Mouse (Mus musculus): ENCODE data around the gene Ankrd26. TPM values are rescaled to one million over a fixed set of nuclear protein-coding genes. Genes with fewer than 3 reads are reported as not detected.
"Not testable (repeated sequence)": the region's sequence is repeated elsewhere in the genome, so short reads cannot be mapped to it uniquely, and the experiment has no call there.

Ankrd26 gene
- polyA plus RNA-seq, 1 experiment: 0.08 TPM

- Histone ChIP-seq H3K4me1 (ENCODE audit: control insufficient read depth) (no peaks in the 10 kb centered on the region), H3K36me3 (ENCODE audit: control insufficient read depth) (no peaks in the 10 kb centered on the region), H3K9me3 (ENCODE audit: control insufficient read depth, low read length) (no peaks in the 10 kb centered on the region), H3K27me3 (ENCODE audit: control insufficient read depth) (peaks cover 37% of the 10 kb centered on the region), H3K4me3 (replicated peaks) (peak overlapping the region; percentile 40)
- TF ChIP-seq GATA1 (IDR thresholded peaks at IDR 0.05; ENCODE audit: low read length) (no peak), TAL1 (IDR thresholded peaks at IDR 0.05; ENCODE audit: low read length) (no peak)
These were observed 30.8 kb upstream of the Ankrd26 start for GRCm38 (mm10) chr6:118592662-118593376.

- H3K9me3 ChIP-seq (ENCODE audit: control insufficient read depth, low read length); H3K27me3 ChIP-seq (ENCODE audit: control insufficient read depth); H3K4me3 ChIP-seq (replicated peaks); H3K36me3 ChIP-seq (ENCODE audit: control insufficient read depth); H3K4me1 ChIP-seq (ENCODE audit: control insufficient read depth): not testable (repeated sequence)
These were observed 16.7 kb upstream of the Ankrd26 start for GRCm38 (mm10) chr6:118578741-118579140.

DNA sequence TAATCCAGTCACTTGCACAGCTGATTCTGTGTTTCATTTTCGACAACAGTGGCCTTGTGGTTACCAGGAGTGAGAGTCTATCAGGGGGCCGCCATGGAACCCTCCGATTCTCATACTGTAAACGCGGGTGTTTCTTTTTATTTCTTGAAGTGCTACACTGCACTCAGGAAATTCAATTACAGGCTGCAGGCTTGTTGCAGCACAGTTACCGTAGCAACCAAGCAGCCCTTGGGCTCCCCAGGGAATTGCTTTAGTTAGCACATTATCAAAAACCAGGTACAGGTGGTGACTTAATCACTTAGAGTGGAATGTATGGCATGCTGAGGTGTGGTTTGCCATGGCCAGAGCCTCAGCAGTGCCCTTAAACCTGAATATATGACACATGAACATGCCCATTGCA lies 12.3 kb upstream of the Ankrd26 start:
- H3K27me3 ChIP-seq (ENCODE audit: control insufficient read depth): no peaks in the 10 kb centered on the region
- H3K4me1 ChIP-seq (ENCODE audit: control insufficient read depth): no peaks in the 10 kb centered on the region
- H3K4me3 ChIP-seq (replicated peaks): no peak overlapping the region
- no peaks in the 10 kb centered on the region for H3K36me3 ChIP-seq (ENCODE audit: control insufficient read depth)
- TF ChIP-seq GATA1 (IDR thresholded peaks at IDR 0.05; ENCODE audit: low read length): no peak
- H3K9me3 ChIP-seq (ENCODE audit: control insufficient read depth, low read length): peaks cover 6% of the 10 kb centered on the region; the same call in 1 of the 2 replicates

GRCm38 (mm10) chr6:118567816-118568215 lies 5.8 kb upstream of the Ankrd26 start:
- Histone ChIP-seq H3K27me3 (ENCODE audit: control insufficient read depth) (no peaks in the 10 kb centered on the region), H3K4me1 (ENCODE audit: control insufficient read depth) (peaks cover 10% of the 10 kb centered on the region), H3K9me3 (ENCODE audit: control insufficient read depth, low read length) (no peaks in the 10 kb centered on the region), H3K4me3 (replicated peaks) (no peak overlapping the region), H3K36me3 (ENCODE audit: control insufficient read depth) (no peaks in the 10 kb centered on the region)
- no peak for TF ChIP-seq TAL1 (IDR thresholded peaks at IDR 0.05; ENCODE audit: low read length)
- no peak for TF ChIP-seq GATA1 (IDR thresholded peaks at IDR 0.05; ENCODE audit: low read length)

GRCm38 (mm10) chr6:118561225-118561624 lies 801 bp downstream of the Ankrd26 start:
- Histone ChIP-seq H3K4me1 (ENCODE audit: control insufficient read depth) (peaks cover 35% of the 10 kb centered on the region), H3K9me3 (ENCODE audit: control insufficient read depth, low read length) (no peaks in the 10 kb centered on the region), H3K27me3 (ENCODE audit: control insufficient read depth) (no peaks in the 10 kb centered on the region), H3K36me3 (ENCODE audit: control insufficient read depth) (peaks cover 32% of the 10 kb centered on the region), H3K4me3 (replicated peaks) (peak overlapping the region; percentile 78)
- TF ChIP-seq GATA1 (IDR thresholded peaks at IDR 0.05; ENCODE audit: low read length) (no peak), TAL1 (IDR thresholded peaks at IDR 0.05; ENCODE audit: low read length) (no peak)

- Histone ChIP-seq H3K27me3 (ENCODE audit: control insufficient read depth) (no peaks in the 10 kb centered on the region), H3K9me3 (ENCODE audit: control insufficient read depth, low read length) (no peaks in the 10 kb centered on the region), H3K4me1 (ENCODE audit: control insufficient read depth) (peaks cover 2% of the 10 kb centered on the region; the same call in 1 of the 2 replicates), H3K36me3 (ENCODE audit: control insufficient read depth) (peaks cover 65% of the 10 kb centered on the region), H3K4me3 (replicated peaks) (no peak overlapping the region)
- TF ChIP-seq TAL1 (IDR thresholded peaks at IDR 0.05; ENCODE audit: low read length) (no peak), GATA1 (IDR thresholded peaks at IDR 0.05; ENCODE audit: low read length) (no peak)
These were observed 23.4 kb downstream of the Ankrd26 start for GRCm38 (mm10) chr6:118538627-118539026.

- H3K4me3 ChIP-seq (replicated peaks); H3K27me3 ChIP-seq (ENCODE audit: control insufficient read depth); H3K4me1 ChIP-seq (ENCODE audit: control insufficient read depth); H3K9me3 ChIP-seq (ENCODE audit: control insufficient read depth, low read length): not testable (repeated sequence)
- peaks cover 58% of the 10 kb centered on the region for H3K36me3 ChIP-seq (ENCODE audit: control insufficient read depth)
These were observed 24.8 kb downstream of the Ankrd26 start for GRCm38 (mm10) chr6:118537201-118537600.

- Histone ChIP-seq H3K9me3 (ENCODE audit: control insufficient read depth, low read length) (peaks cover 3% of the 10 kb centered on the region; the same call in 1 of the 2 replicates), H3K4me1 (ENCODE audit: control insufficient read depth) (peaks cover 2% of the 10 kb centered on the region; the same call in 1 of the 2 replicates), H3K4me3 (replicated peaks) (no peak overlapping the region), H3K27me3 (ENCODE audit: control insufficient read depth) (no peaks in the 10 kb centered on the region), H3K36me3 (ENCODE audit: control insufficient read depth) (peaks cover 68% of the 10 kb centered on the region)
- TF ChIP-seq GATA1 (IDR thresholded peaks at IDR 0.05; ENCODE audit: low read length) (no peak), TAL1 (IDR thresholded peaks at IDR 0.05; ENCODE audit: low read length) (no peak)
These were observed 26.7 kb downstream of the Ankrd26 start for GRCm38 (mm10) chr6:118535321-118535720.

DNA sequence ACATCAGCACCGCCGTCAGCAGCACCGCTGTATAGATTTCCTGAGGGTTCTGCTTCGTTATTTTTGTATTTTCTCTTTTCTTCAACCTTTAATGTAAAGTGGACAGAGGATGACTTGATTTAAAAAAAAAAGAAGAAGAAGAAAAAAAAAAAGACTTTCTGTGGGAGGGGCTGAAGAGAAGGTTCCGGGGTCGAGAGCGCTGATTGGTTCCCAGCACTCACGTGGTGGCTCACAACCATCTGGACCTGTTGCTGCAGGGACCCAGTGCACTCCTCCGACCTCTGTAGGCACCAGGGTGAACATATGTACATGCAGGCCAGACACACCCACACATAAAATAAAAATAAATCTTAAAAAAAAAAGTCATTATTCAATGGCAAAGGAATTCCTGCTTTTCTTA lies 28.6 kb downstream of the Ankrd26 start:
- peaks cover 2% of the 10 kb centered on the region; the same call in 1 of the 2 replicates for H3K4me1 ChIP-seq (ENCODE audit: control insufficient read depth)
- peaks cover 3% of the 10 kb centered on the region; the same call in 1 of the 2 replicates for H3K9me3 ChIP-seq (ENCODE audit: control insufficient read depth, low read length)
- TF ChIP-seq GATA1 (IDR thresholded peaks at IDR 0.05; ENCODE audit: low read length) (no peak), TAL1 (IDR thresholded peaks at IDR 0.05; ENCODE audit: low read length) (no peak)
- H3K4me3 ChIP-seq (replicated peaks): no peak overlapping the region
- H3K27me3 ChIP-seq (ENCODE audit: control insufficient read depth): no peaks in the 10 kb centered on the region
- peaks cover 69% of the 10 kb centered on the region for H3K36me3 ChIP-seq (ENCODE audit: control insufficient read depth)

GRCm38 (mm10) chr6:118520668-118521067 lies 41.4 kb downstream of the Ankrd26 start:
- Histone ChIP-seq H3K36me3 (ENCODE audit: control insufficient read depth) (peaks cover 83% of the 10 kb centered on the region), H3K4me1 (ENCODE audit: control insufficient read depth) (no peaks in the 10 kb centered on the region), H3K9me3 (ENCODE audit: control insufficient read depth, low read length) (no peaks in the 10 kb centered on the region), H3K27me3 (ENCODE audit: control insufficient read depth) (no peaks in the 10 kb centered on the region), H3K4me3 (replicated peaks) (no peak overlapping the region)
- TF ChIP-seq GATA1 (IDR thresholded peaks at IDR 0.05; ENCODE audit: low read length): no peak
